Mouse (Mus musculus): ENCODE data around the gene Gm34653.

GRCm38 (mm10) chr2:34801516-34802482 is 31.0 kb upstream of the Gm34653 start:
- TF ChIP-seq POLR2A (IDR thresholded peaks at IDR 0.05; ENCODE audit: insufficient read length, low read depth) (peak; percentile 92), E2F4 (IDR thresholded peaks at IDR 0.05; ENCODE audit: insufficient read depth) (no peak), USF1 (IDR thresholded peaks at IDR 0.05; ENCODE audit: low read depth) (no peak), MAX (IDR thresholded peaks at IDR 0.05; ENCODE audit: low read depth) (peak; percentile 41), SRF (IDR thresholded peaks at IDR 0.05; ENCODE audit: control insufficient read depth, insufficient read length, low read depth) (no peak), POLR2AphosphoS2 (IDR thresholded peaks at IDR 0.05; ENCODE audit: insufficient read length, low read depth) (peak; percentile 94), MYOG (IDR thresholded peaks at IDR 0.05; ENCODE audit: control insufficient read depth in 1 of 3, insufficient read depth in 1 of 3, insufficient read length in 2 of 3, low read depth in 2 of 3) (peak in 1 of 3 experiments; percentile 36), MYOD1 (IDR thresholded peaks at IDR 0.05; ENCODE audit: control insufficient read depth in 1 of 3, insufficient read length in 2 of 3, low read depth in 2 of 3) (no peak), TCF3 (IDR thresholded peaks at IDR 0.05; ENCODE audit: insufficient read length, low read depth) (no peak), TCF12 (IDR thresholded peaks at IDR 0.05; ENCODE audit: insufficient read depth, poor library complexity, severe bottlenecking) (no peak), CEBPB (IDR thresholded peaks at IDR 0.05; ENCODE audit: insufficient read depth, poor library complexity, severe bottlenecking) (peak; percentile 82; the same call in 1 of the 2 replicates)

All from myocyte (in vitro differentiated cells).